Mouse (Mus musculus) retina, postnatal 1 day (tissue): Measurements from ENCODE around the gene Esrrg.

Source experiments
- DNase-seq: peaks from one replicate; pipeline ENCODE4 v3.0.0-alpha.2; 2012

Gene Esrrg

GRCm38 (mm10) chr1:187836876-187837275 is 228.3 kb downstream of the Esrrg start:
- DNase-seq: peak; percentile 24

GRCm38 (mm10) chr1:187841629-187842028 is 233.0 kb downstream of the Esrrg start:
- DNase-seq: no peak

GRCm38 (mm10) chr1:187842702-187843101 is 234.1 kb downstream of the Esrrg start:
- no peak for DNase-seq

GRCm38 (mm10) chr1:187854148-187854547 is 245.6 kb downstream of the Esrrg start:
- DNase-seq: no peak

GRCm38 (mm10) chr1:187862339-187862738 is 253.7 kb downstream of the Esrrg start:
- DNase-seq: peak; percentile 81

GRCm38 (mm10) chr1:187868427-187868826 is 259.8 kb downstream of the Esrrg start:
- DNase-seq: no peak

GRCm38 (mm10) chr1:187872208-187872607 is 263.6 kb downstream of the Esrrg start:
- no peak for DNase-seq

- no peak for DNase-seq
Measured at GRCm38 (mm10) chr1:187872744-187873143, 264.2 kb downstream of the Esrrg start.

GRCm38 (mm10) chr1:187873770-187874169 is 265.2 kb downstream of the Esrrg start:
- no peak for DNase-seq

GRCm38 (mm10) chr1:187887270-187887669 is 278.7 kb downstream of the Esrrg start:
- no peak for DNase-seq

GRCm38 (mm10) chr1:187888142-187888541 is 279.6 kb downstream of the Esrrg start:
- DNase-seq: no peak

- DNase-seq: no peak
Measured at GRCm38 (mm10) chr1:187889096-187889495, 280.5 kb downstream of the Esrrg start.

GRCm38 (mm10) chr1:187891262-187891661 is 282.7 kb downstream of the Esrrg start:
- DNase-seq: no peak

- DNase-seq: no peak
Measured at GRCm38 (mm10) chr1:187895459-187895858, 286.9 kb downstream of the Esrrg start.

- no peak for DNase-seq
Measured at GRCm38 (mm10) chr1:187896291-187896690, 287.7 kb downstream of the Esrrg start.

GRCm38 (mm10) chr1:187896910-187897309 is 288.3 kb downstream of the Esrrg start:
- no peak for DNase-seq

GRCm38 (mm10) chr1:187899541-187899940 is 290.9 kb downstream of the Esrrg start:
- DNase-seq: no peak

- DNase-seq: no peak
Measured at GRCm38 (mm10) chr1:187900756-187901155, 292.2 kb downstream of the Esrrg start.

- DNase-seq: no peak
Measured at GRCm38 (mm10) chr1:187902176-187902575, 293.6 kb downstream of the Esrrg start.

- DNase-seq: no peak
Measured at GRCm38 (mm10) chr1:187904731-187905130, 296.1 kb downstream of the Esrrg start.

GRCm38 (mm10) chr1:187907407-187907806 is 298.8 kb downstream of the Esrrg start:
- no peak for DNase-seq

GRCm38 (mm10) chr1:187907871-187908270 is 299.3 kb downstream of the Esrrg start:
- DNase-seq: peak; percentile 51

- no peak for DNase-seq
Measured at GRCm38 (mm10) chr1:187910718-187911117, 302.1 kb downstream of the Esrrg start.

- DNase-seq: no peak
Measured at GRCm38 (mm10) chr1:187911201-187911600, 302.6 kb downstream of the Esrrg start.

- peak; percentile 92 for DNase-seq
Measured at GRCm38 (mm10) chr1:187918303-187918702, 309.7 kb downstream of the Esrrg start.

- DNase-seq: peak; percentile 27
Measured at GRCm38 (mm10) chr1:187918939-187919338, 310.3 kb downstream of the Esrrg start.
